Mouse (Mus musculus) limb, embryonic 10.5 days (tissue): ENCODE measurements at regions not wholly inside any gene's neighbourhood (a gene's known extent, or its start where the extent isn't known, plus 50 kb on each side); places are given as distances from the start of the nearest gene placed in this dataset.

Experiments used
- DNase-seq: peaks from one replicate; pipeline ENCODE4 v3.0.0-alpha.2; 2017; ENCODE audit warnings: low spot score
- H3K27ac ChIP-seq: fragments of 300-500 bp; sonication (generic); 2 replicates; pipeline ENCODE4 v1.5.1; 2016; ENCODE audit warnings: mild to moderate bottlenecking
- H3K27me3 ChIP-seq: fragments of 300-500 bp; sonication (generic); 2 replicates; pipeline ENCODE4 v1.6.1; 2016; ENCODE audit warnings: low read depth, mild to moderate bottlenecking; ENCODE audit not compliant: poor library complexity, severe bottlenecking
- H3K36me3 ChIP-seq: fragments of 300-500 bp; sonication (generic); 2 replicates; pipeline ENCODE4 v1.6.1; 2016; ENCODE audit warnings: mild to moderate bottlenecking, moderate library complexity
- H3K4me1 ChIP-seq: fragments of 300-500 bp; sonication (generic); 2 replicates; pipeline ENCODE4 v1.6.1; 2016
- H3K4me3 ChIP-seq: fragments of 300-500 bp; sonication (generic); 2 replicates; pipeline ENCODE4 v1.5.1; 2016; ENCODE audit warnings: mild to moderate bottlenecking, moderate library complexity
- H3K9me3 ChIP-seq: fragments of 300-500 bp; sonication (generic); replicated peaks from 2 replicates; pipeline ENCODE4 v1.6.1; 2016; ENCODE audit warnings: mild to moderate bottlenecking
- WGBS: fragments of 180-500 bp; shearing (Covaris S2); methylation state at CpG from one replicate; pipeline ENCODE4 v1.1.7; 2016; 5-methylcytosine and 5-hydroxymethylcytosine counted together

GRCm38 (mm10) chr16:77166722-77167121, 153.2 kb downstream of the Usp25 start:
- no peaks in the 10 kb centered on the region for H3K9me3 ChIP-seq
- no peaks in the 10 kb centered on the region for H3K27me3 ChIP-seq
- H3K4me1 ChIP-seq = no peaks in the 10 kb centered on the region
- H3K4me3 ChIP-seq = no peak overlapping the region
- 72% methylated on average over 4 of the region's 4 CpGs for WGBS
- H3K27ac ChIP-seq = no peak overlapping the region
- DNase-seq = no peak
- no peaks in the 10 kb centered on the region for H3K36me3 ChIP-seq

DNA sequence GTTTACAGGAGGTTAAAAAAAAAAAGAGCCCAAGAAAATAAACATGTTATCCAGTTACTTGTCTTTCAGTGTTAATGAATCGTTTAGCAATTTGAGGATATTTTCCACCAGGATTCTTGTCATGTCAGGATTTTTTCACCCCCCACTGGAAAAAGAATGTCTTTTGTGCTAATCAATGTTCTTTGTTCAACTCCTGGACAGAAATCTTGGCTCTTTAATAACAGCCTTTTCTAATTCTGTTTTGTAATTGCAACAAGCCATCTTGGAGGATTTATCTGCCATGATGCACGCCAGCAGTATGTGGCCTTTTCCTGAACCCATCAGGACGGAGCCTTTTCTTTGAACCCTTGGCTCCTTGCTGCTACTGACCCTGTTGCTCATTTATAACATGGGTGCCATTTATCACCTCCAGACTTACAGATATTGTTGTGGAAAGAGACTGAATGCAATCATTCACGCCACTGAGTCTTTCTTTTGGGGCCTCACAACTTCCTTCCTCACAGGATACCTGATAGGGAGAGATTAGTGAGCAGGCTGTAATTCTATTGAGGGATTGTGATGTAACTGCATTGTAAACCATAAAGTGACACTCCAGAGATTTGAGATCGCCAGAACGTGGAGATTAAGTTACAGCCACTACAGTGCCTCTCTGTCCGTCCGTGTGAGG, 159.7 kb downstream of the Usp25 start:
- Histone ChIP-seq H3K27me3 (no peaks in the 10 kb centered on the region), H3K4me3 (no peak overlapping the region), H3K27ac (no peak overlapping the region), H3K4me1 (peaks cover 9% of the 10 kb centered on the region), H3K9me3 (no peaks in the 10 kb centered on the region), H3K36me3 (no peaks in the 10 kb centered on the region)
- 11% methylated on average over 8 of the region's 8 CpGs for WGBS
- DNase-seq = peak; percentile 31

DNA sequence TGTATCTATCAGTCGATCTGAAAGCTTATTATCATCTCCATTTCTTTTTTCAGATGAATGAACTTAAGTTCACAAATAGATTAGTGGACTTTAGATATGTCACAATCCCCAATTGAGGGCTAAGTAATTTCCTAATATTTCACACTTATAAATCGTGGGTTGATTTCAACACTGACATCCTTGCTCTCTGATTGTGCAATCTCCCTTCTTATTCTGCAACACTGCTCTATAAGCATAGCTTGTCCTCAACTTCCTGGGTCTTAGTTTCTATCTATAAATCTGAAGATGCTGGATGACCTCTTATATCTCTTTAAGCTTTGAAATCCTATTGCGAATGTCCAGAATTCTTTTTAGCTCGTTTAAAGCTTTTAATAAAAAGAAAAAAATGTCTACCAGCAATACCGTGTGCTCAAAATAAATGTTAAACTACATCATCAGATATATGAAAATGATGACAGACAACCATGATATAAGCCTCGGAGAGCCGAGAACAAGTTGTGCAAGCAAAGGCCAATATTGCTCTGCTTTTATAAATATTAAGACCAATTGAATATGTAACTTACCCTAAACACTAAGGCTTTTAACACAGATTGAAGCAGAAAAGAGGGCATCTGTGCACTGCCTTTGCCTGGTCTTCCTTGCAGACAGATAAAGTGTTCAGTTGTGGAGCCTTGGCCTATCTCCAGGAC, 161.4 kb downstream of the Usp25 start:
- H3K27me3 ChIP-seq = no peaks in the 10 kb centered on the region
- WGBS = 88% methylated on average over 7 of the region's 7 CpGs
- peaks cover 9% of the 10 kb centered on the region for H3K4me1 ChIP-seq
- H3K27ac ChIP-seq = no peak overlapping the region
- no peaks in the 10 kb centered on the region for H3K36me3 ChIP-seq
- no peak for DNase-seq
- no peak overlapping the region for H3K4me3 ChIP-seq
- H3K9me3 ChIP-seq = no peaks in the 10 kb centered on the region

DNA sequence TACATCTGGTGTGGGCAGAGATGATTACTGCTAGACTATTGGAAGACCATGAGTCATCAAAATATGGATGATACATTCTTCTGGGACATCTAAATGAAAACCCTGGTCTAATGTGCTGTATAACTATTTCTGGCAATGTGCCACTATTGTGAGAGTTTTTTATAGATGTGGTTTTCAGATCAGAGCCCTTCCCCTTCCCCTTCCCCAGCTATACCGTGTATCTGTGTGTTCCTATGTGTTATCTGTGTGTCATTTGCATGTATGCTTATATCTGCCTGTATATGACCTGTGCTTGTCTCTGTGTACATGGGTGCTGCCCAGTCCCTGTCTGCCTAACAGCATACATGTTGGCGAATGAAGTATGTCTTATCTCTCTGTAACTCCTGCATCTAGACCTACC, 167.5 kb downstream of the Usp25 start:
- 86% methylated on average over 2 of the region's 2 CpGs for WGBS
- H3K4me3 ChIP-seq = no peak overlapping the region
- DNase-seq = no peak

More for the DNA sequence above, 167.5 kb downstream of the Usp25 start:
- Histone ChIP-seq H3K27ac (no peak overlapping the region), H3K9me3 (no peaks in the 10 kb centered on the region), H3K36me3 (no peaks in the 10 kb centered on the region), H3K4me1 (no peaks in the 10 kb centered on the region), H3K27me3 (no peaks in the 10 kb centered on the region)
